Mouse (Mus musculus) thymus, adult 2 months (tissue): ENCODE results near the gene Irf2bp1.

ENCODE experiments used
- CTCF ChIP-seq: fragments of 200-500 bp; IDR thresholded peaks from 2 replicates; pipeline ENCODE4 v1.5.1; 2012; ENCODE audit warnings: mild to moderate bottlenecking, control low read depth, low read length, moderate library complexity, borderline replicate concordance; ENCODE audit not compliant: control insufficient read depth, poor library complexity, insufficient read depth; ENCODE audit errors: extremely low read depth
- POLR2A ChIP-seq: fragments of 200-500 bp; IDR thresholded peaks from 2 replicates; pipeline ENCODE4 v1.6.1; 2012; ENCODE audit warnings: mild to moderate bottlenecking, low read length, control low read depth, moderate library complexity; ENCODE audit not compliant: control insufficient read depth, poor library complexity, insufficient read depth; ENCODE audit errors: extremely low read depth

GRCm38 (mm10) chr7:18958384-18958766 is 45.5 kb upstream of the Irf2bp1 start:
- TF ChIP-seq CTCF (no peak), POLR2A (no peak)
